Mouse (Mus musculus) sigmoid colon, adult 10 weeks (tissue): ENCODE results near the gene Arf6. TPM values are rescaled to one million over a fixed set of nuclear protein-coding genes. Genes with fewer than 3 reads are reported as not detected.

Experiments used
- polyA plus RNA-seq: library from polyadenylated mRNA; stranded (reverse); fragments of 350-450 nt; fragmentation: Illumina TruSeq; extraction: RNeasy Lipid Tissue Mini Kit (QIAGEN cat#74804); gene quantifications from one replicate; pipeline ENCODE4 v1.2.3, GENCODE M21; 2014; ENCODE audit warnings: low read depth, low replicate concordance

The Arf6 gene
- 153 TPM for polyA plus RNA-seq

GRCm38 (mm10) chr12:69371854-69372671, at the start of gene Arf6, which contains the start of gene Gm9887:
TSS of gene Arf6 (plus strand) at chr12:69372150.
TSS of gene Gm9887 (minus strand) at chr12:69372458.

GRCm38 (mm10) chr12:69356546-69357299, 15.2 kb upstream of the Arf6 start, which contains the start of gene Nemf:
TSS of gene Nemf (minus strand) at chr12:69357165.

Other genes with a start within 250 kb of the Arf6 start
- gene Rps29, start 213.0 kb upstream of the Arf6 start, polyA plus RNA-seq = 54.5 TPM
- 4.6 TPM for gene Lrr1, start 203.3 kb upstream of the Arf6 start, polyA plus RNA-seq
- 142 TPM for gene Rpl36al, start 188.1 kb upstream of the Arf6 start, polyA plus RNA-seq
- 99.6 TPM for gene Mgat2, start 188.0 kb upstream of the Arf6 start, polyA plus RNA-seq
- gene Gm49383, start 175.0 kb upstream of the Arf6 start, polyA plus RNA-seq = not detected
- 2.8 TPM for gene Dnaaf2, start 173.7 kb upstream of the Arf6 start, polyA plus RNA-seq
- 9.5 TPM for gene Gm49384, start 167.9 kb upstream of the Arf6 start, polyA plus RNA-seq
- 9.3 TPM for gene Pole2, start 144.0 kb upstream of the Arf6 start, polyA plus RNA-seq
- gene Klhdc1, start 131.0 kb upstream of the Arf6 start, polyA plus RNA-seq = 12.1 TPM
- 76.0 TPM for gene Klhdc2, start 75.5 kb upstream of the Arf6 start, polyA plus RNA-seq
- 150 TPM for gene Nemf, start 15.0 kb upstream of the Arf6 start, polyA plus RNA-seq
- not detected for gene Gm9887, start 308 bp downstream of the Arf6 start, polyA plus RNA-seq
- gene Vcpkmt, start 210.9 kb downstream of the Arf6 start, polyA plus RNA-seq = 19.7 TPM